ENCODE assay signal across 8 mouse cellular contexts in the genomic region with DNA sequence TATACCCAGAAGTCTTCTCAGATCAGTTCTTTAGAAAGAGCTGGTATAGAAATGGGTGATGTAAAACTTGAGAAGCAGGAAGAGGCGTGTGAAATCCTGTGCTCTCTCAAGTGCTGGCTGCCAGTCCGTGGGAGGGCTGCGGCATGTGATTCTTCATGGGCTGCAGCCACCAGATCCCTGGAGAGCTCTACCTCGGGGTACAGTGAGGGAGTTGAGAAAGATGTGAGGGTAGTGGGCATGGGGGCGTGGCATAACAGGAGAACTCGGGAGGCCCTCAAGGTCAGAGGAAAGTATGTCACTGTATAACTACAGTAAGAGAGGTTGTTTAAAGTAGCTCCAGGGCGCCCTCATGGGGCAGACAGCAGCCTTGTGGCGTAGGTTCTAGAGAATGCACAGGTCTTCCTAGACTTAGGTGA. TPM values are rescaled to one million over a fixed set of nuclear protein-coding genes. Genes with fewer than 3 reads are reported as not detected.
DNase-seq lines count a peak whose midpoint lies in the region; ATAC-seq and TF ChIP-seq lines count a peak whose summit lies in the region.

No protein-coding gene starts in this region.

- no peak overlapping the region for H3K4me3 ChIP-seq in forebrain, embryonic 11.5 days (ENCODE audit: low read depth, low read length)
- H3K4me3 ChIP-seq in forebrain, embryonic 10.5 days: no peak overlapping the region
- 0 out of 2 replicates have a peak overlapping the region, but pooled peaks have one; percentile 18 for H3K4me3 ChIP-seq in heart, embryonic 13.5 days
- H3K4me3 ChIP-seq in stomach, postnatal 0 days (ENCODE audit: low read depth, low read length): no peak overlapping the region

- H3K4me2 ChIP-seq in forebrain, embryonic 11.5 days (ENCODE audit: low read depth, low read length, severe bottlenecking): no peak overlapping the region
- peak overlapping the region; percentile 56 for H3K4me2 ChIP-seq in heart, embryonic 13.5 days
- 0 out of 2 replicates have a peak overlapping the region, but pooled peaks have one; percentile 20 for H3K4me2 ChIP-seq in stomach, postnatal 0 days (replicated peaks; ENCODE audit: low read depth)

- no peak for TF ChIP-seq EP300 in stomach, postnatal 0 days (optimal IDR thresholded peaks at IDR 0.05)

- DNase-seq in forebrain, embryonic 11.5 days (ENCODE audit: low spot score): no peak
- no peak for DNase-seq in forebrain, embryonic 10.5 days (ENCODE audit: extremely low spot score, low spot score)
- peak; percentile 76 for DNase-seq in 416B (ENCODE audit: low read depth)
- peak; percentile 55 for DNase-seq in adrenal gland, adult 2 months
- peak; percentile 70 for DNase-seq in layer of hippocampus, adult 9-11 months
- DNase-seq in lung, postnatal 36 days: peak; percentile 82
- peak; percentile 67 for DNase-seq in stomach, postnatal 0 days (ENCODE audit: low spot score)

- no peak overlapping the region for H3K9ac ChIP-seq in forebrain, embryonic 11.5 days (ENCODE audit: low read length)
- H3K9ac ChIP-seq in heart, embryonic 13.5 days: peak overlapping the region; percentile 30; the same call in 1 of the 2 replicates
- H3K9ac ChIP-seq in stomach, postnatal 0 days (ENCODE audit: low read length): no peak overlapping the region

- H3K27ac ChIP-seq in forebrain, embryonic 11.5 days (ENCODE audit: low read depth, low read length): no peak overlapping the region
- no peak overlapping the region for H3K27ac ChIP-seq in forebrain, embryonic 10.5 days
- peak overlapping the region; percentile 22; the same call in 1 of the 2 replicates for H3K27ac ChIP-seq in heart, embryonic 13.5 days (replicated peaks)
- H3K27ac ChIP-seq in stomach, postnatal 0 days (replicated peaks): no peak overlapping the region

- no peaks in the 10 kb centered on the region for H3K9me3 ChIP-seq in forebrain, embryonic 11.5 days (ENCODE audit: control insufficient read depth, low read length)
- H3K9me3 ChIP-seq in forebrain, embryonic 10.5 days: no peaks in the 10 kb centered on the region
- H3K9me3 ChIP-seq in heart, embryonic 13.5 days: no peaks in the 10 kb centered on the region
- H3K9me3 ChIP-seq in stomach, postnatal 0 days (ENCODE audit: control insufficient read depth, low read length): no peaks in the 10 kb centered on the region

- WGBS in forebrain, embryonic 11.5 days: 41% methylated on average over 8 of the region's 8 CpGs
- 43% methylated on average over 8 of the region's 8 CpGs for WGBS in forebrain, embryonic 10.5 days
- WGBS in heart, embryonic 13.5 days: 20% methylated on average over 8 of the region's 8 CpGs
- 31% methylated on average over 8 of the region's 8 CpGs for WGBS in stomach, postnatal 0 days

- peak; percentile 66 for TF ChIP-seq CTCF in stomach, postnatal 0 days (IDR thresholded peaks at IDR 0.05; ENCODE audit: low read depth)

- H3K4me1 ChIP-seq in forebrain, embryonic 11.5 days (replicated peaks; ENCODE audit: control insufficient read depth, insufficient read depth, low read length): no peaks in the 10 kb centered on the region
- peaks cover 13% of the 10 kb centered on the region; the same call in 1 of the 2 replicates for H3K4me1 ChIP-seq in forebrain, embryonic 10.5 days
- peaks cover 23% of the 10 kb centered on the region for H3K4me1 ChIP-seq in heart, embryonic 13.5 days
- no peaks in the 10 kb centered on the region for H3K4me1 ChIP-seq in stomach, postnatal 0 days (replicated peaks; ENCODE audit: control insufficient read depth, insufficient read depth)

- peaks cover 3% of the 10 kb centered on the region; the same call in 1 of the 2 replicates for H3K36me3 ChIP-seq in forebrain, embryonic 11.5 days (ENCODE audit: control insufficient read depth, insufficient read depth, low read length)
- H3K36me3 ChIP-seq in forebrain, embryonic 10.5 days (replicated peaks): peaks cover 11% of the 10 kb centered on the region
- peaks cover 13% of the 10 kb centered on the region for H3K36me3 ChIP-seq in heart, embryonic 13.5 days
- H3K36me3 ChIP-seq in stomach, postnatal 0 days (ENCODE audit: control insufficient read depth, insufficient read depth, low read length): no peaks in the 10 kb centered on the region; the same call in 1 of the 2 replicates

- peak; percentile 36; the same call in 1 of the 2 replicates for ATAC-seq in forebrain, embryonic 11.5 days (replicated peaks; ENCODE audit: low FRiP score)
- no peak for ATAC-seq in heart, embryonic 13.5 days (ENCODE audit: extremely low read depth, insufficient number of reproducible peaks, low FRiP score, low TSS enrichment)
- peak; percentile 36; the same call in 1 of the 2 replicates for ATAC-seq in stomach, postnatal 0 days (ENCODE audit: low FRiP score, low TSS enrichment)

- H3K27me3 ChIP-seq in forebrain, embryonic 11.5 days (ENCODE audit: control insufficient read depth, insufficient read depth, low read length): no peaks in the 10 kb centered on the region
- H3K27me3 ChIP-seq in forebrain, embryonic 10.5 days (ENCODE audit: poor library complexity, severe bottlenecking): no peaks in the 10 kb centered on the region
- H3K27me3 ChIP-seq in heart, embryonic 13.5 days (replicated peaks): peaks cover 9% of the 10 kb centered on the region; the same call in 1 of the 2 replicates
- no peaks in the 10 kb centered on the region for H3K27me3 ChIP-seq in stomach, postnatal 0 days (ENCODE audit: control insufficient read depth, insufficient read depth, low read length)

RNA-seq across cellular contexts. Expression of gene Tmem121b, which starts 10.4 kb away (rescaled TPM):
- 1.1 and 1.4 TPM in 2 replicates for polyA plus RNA-seq in forebrain, embryonic 11.5 days (2014; fragmentation: Nextera tagmentation; extraction: Ambion mirVana)
- polyA plus RNA-seq in forebrain, embryonic 10.5 days (2016; fragmentation: Nextera tagmentation; extraction: Ambion mirVana): 0.27 and 0.47 TPM in 2 replicates
- total RNA-seq in adrenal gland, adult 2 months (2021): under 1 TPM; 0.06 to 0.10 TPM
- 0.03 and 0.12 TPM in 2 replicates for polyA plus RNA-seq in adrenal gland, adult 2 months (2012; rRNA removed)
- polyA plus RNA-seq in heart, embryonic 13.5 days (2015; fragmentation: Nextera tagmentation; extraction: Ambion mirVana): 0.05 and 0.07 TPM in 2 replicates
- 0.02 TPM in 2 replicates for polyA plus RNA-seq in stomach, postnatal 0 days (2015; fragmentation: Nextera tagmentation; extraction: Ambion mirVana)

RNA-seq across cellular contexts. Expression of gene Il17ra, which starts 20.2 kb away (rescaled TPM):
- 2.6 and 3.6 TPM in 2 replicates for polyA plus RNA-seq in forebrain, embryonic 11.5 days (2014; fragmentation: Nextera tagmentation; extraction: Ambion mirVana)
- polyA plus RNA-seq in forebrain, embryonic 10.5 days (2016; fragmentation: Nextera tagmentation; extraction: Ambion mirVana): 4.1 and 4.4 TPM in 2 replicates
- 10 to 100 TPM in 1 of 2 experiments, 1 to 10 TPM in 1; 8.7 to 10.5 TPM for total RNA-seq in adrenal gland, adult 2 months (2021)
- 9.2 and 15.1 TPM in 2 replicates for polyA plus RNA-seq in adrenal gland, adult 2 months (2012; rRNA removed)
- 4.6 and 4.7 TPM in 2 replicates for polyA plus RNA-seq in heart, embryonic 13.5 days (2015; fragmentation: Nextera tagmentation; extraction: Ambion mirVana)
- polyA plus RNA-seq in stomach, postnatal 0 days (2015; fragmentation: Nextera tagmentation; extraction: Ambion mirVana): 3.5 and 4.2 TPM in 2 replicates

RNA-seq across cellular contexts. Expression of gene Hdhd5, which starts 47.9 kb away (rescaled TPM):
- 15.2 and 18.2 TPM in 2 replicates for polyA plus RNA-seq in forebrain, embryonic 11.5 days (2014; fragmentation: Nextera tagmentation; extraction: Ambion mirVana)
- 20.2 and 23.6 TPM in 2 replicates for polyA plus RNA-seq in forebrain, embryonic 10.5 days (2016; fragmentation: Nextera tagmentation; extraction: Ambion mirVana)
- 10 to 100 TPM; 25.2 to 26.8 TPM for total RNA-seq in adrenal gland, adult 2 months (2021)
- 27.6 and 30.3 TPM in 2 replicates for polyA plus RNA-seq in adrenal gland, adult 2 months (2012; rRNA removed)
- polyA plus RNA-seq in heart, embryonic 13.5 days (2015; fragmentation: Nextera tagmentation; extraction: Ambion mirVana): 13.3 and 14.1 TPM in 2 replicates
- 8.5 and 9.2 TPM in 2 replicates for polyA plus RNA-seq in stomach, postnatal 0 days (2015; fragmentation: Nextera tagmentation; extraction: Ambion mirVana)

Comparison
In these comparisons a context has a peak if more than half of its experiments do, and no peak if none do; other contexts are left out.
1. DNase-seq: peak in 416B (single experiment), adrenal gland, adult 2 months (single experiment), layer of hippocampus, adult 9-11 months (single experiment), lung, postnatal 36 days (single experiment) and stomach, postnatal 0 days (single experiment); none in forebrain, embryonic 11.5 days (single experiment) and forebrain, embryonic 10.5 days (single experiment).